Mouse (Mus musculus): ENCODE data around the gene Bag3. TPM values are rescaled to one million over a fixed set of nuclear protein-coding genes. Genes with fewer than 3 reads are reported as not detected.
A peak's percentile ranks its signal among the peaks of the same experiment; 100 is the strongest.

Bag3 gene
- 4.6 and 4.9 TPM in 2 replicates for total RNA-seq (2017)

- ATAC-seq (replicated peaks; ENCODE audit: low read depth, poor library complexity, severe bottlenecking), result peak; percentile 95
Measured at GRCm38 (mm10) chr7:128523349-128523961, at the start of gene Bag3. Gene Bag3 (plus strand): TSS chr7:128523616.

- ATAC-seq (replicated peaks; ENCODE audit: low read depth, poor library complexity, severe bottlenecking), result peak; percentile 62
Measured at GRCm38 (mm10) chr7:128474322-128474721, 49.1 kb upstream of the Bag3 start.

DNA sequence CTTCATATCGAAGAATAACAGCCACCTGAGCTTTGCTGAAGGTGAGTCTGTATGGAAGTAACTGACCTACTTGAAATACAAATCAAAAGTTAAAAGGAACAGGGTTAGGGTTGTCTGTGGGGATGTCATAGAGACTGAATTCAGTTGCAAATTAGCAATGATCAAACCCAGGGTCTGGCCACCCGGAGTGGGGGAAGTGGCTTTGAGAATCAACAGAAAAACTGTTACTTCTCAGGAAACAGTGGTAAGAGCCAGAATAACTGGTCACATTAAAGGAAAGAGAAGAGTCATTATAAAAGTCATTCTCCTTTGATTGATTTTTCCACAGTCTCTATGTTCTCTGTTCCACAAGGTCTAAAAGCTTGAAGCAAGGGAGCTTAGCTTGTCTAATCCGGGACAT is 34.4 kb upstream of the Bag3 start:
- no peak for ATAC-seq (replicated peaks; ENCODE audit: low read depth, poor library complexity, severe bottlenecking)

DNA sequence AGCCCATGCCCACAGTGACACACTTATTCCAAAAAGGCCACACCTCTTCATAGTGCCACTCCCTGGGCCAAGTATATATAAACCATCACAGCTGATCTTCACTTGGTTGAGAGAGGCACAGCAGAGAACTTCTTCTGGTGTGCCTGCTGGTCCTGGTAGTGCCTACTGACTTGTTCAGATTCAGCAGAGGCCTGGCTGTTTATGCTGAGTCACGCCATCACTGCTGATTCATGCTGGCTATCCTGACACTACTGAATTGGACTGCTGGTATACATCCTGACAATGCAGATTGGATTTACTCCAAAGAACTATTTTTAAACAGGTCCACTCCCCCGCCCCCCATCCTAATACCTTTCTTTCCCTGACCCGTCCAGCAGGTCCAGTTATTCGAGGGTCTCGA is 28.9 kb upstream of the Bag3 start:
- no peak for ATAC-seq (replicated peaks; ENCODE audit: low read depth, poor library complexity, severe bottlenecking)

DNA sequence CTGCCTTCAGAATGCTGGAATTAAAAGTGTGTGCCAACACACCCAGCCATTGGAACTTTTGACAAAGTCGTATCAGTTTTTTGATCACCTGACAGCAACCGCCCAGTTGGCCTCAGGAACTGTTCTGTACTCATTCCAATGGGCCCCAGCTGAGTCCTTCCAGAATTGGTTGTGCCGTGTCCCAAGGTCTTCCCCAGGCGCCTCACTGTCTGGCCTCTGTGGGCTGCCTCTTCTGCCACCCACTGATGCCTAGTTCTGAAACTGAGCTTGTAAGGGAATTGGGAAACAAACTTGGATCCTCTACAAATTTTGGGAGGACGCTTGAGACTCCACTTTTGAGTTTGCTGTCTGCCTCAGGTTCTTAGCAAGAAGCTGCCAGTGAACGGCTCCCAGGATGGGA is 23.6 kb upstream of the Bag3 start:
- ATAC-seq (replicated peaks; ENCODE audit: low read depth, poor library complexity, severe bottlenecking), result no peak

- no peak for ATAC-seq (replicated peaks; ENCODE audit: low read depth, poor library complexity, severe bottlenecking)
Measured at GRCm38 (mm10) chr7:128504091-128504490, 19.3 kb upstream of the Bag3 start.

- ATAC-seq (replicated peaks; ENCODE audit: low read depth, poor library complexity, severe bottlenecking), result no peak
Measured at GRCm38 (mm10) chr7:128511936-128512335, 11.5 kb upstream of the Bag3 start.

- ATAC-seq (replicated peaks; ENCODE audit: low read depth, poor library complexity, severe bottlenecking), result no peak
Measured at GRCm38 (mm10) chr7:128513512-128513911, 9.9 kb upstream of the Bag3 start.

DNA sequence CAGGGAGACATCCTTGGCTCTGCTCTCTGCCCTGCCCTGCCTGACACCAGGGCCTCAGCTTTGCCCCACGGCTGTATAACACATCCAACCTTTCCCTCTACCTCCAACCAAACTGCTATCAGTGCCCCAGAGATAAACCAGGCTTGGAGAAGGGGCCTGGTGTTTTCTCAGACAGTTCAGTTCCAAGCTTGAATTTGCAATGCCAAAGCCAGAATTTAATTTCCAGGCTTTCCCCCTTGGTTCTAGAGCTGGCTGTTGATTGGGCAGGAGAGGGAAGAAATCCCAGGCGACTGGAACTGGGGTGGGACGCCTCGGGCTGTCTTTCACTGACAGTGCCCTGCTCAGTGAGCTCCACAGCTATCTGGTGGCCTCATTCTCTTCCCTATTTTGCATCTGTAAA is 9.1 kb upstream of the Bag3 start:
- no peak for ATAC-seq (replicated peaks; ENCODE audit: low read depth, poor library complexity, severe bottlenecking)

DNA sequence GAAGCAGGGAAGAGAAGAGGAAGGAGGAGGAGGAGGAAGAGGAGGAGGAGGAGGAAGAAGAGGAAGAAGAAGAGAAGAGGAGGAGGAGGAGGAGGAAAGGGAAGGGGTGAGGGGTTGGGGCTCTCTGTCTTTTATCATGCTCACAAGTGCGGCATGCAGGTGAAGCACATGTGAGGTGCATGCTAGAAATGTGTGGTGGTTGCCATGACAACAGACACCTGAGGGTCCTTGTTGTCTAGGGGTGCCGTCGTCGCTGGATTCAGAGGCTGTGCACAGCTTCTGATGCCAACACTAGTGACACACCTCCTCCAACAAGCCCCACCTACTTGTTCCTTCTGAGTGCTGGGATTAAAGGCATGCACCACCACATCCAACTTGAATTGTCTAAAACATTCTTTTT is 7.1 kb upstream of the Bag3 start:
- no peak for ATAC-seq (replicated peaks; ENCODE audit: low read depth, poor library complexity, severe bottlenecking)

GRCm38 (mm10) chr7:128519316-128520050 is 3.9 kb upstream of the Bag3 start:
- no peak for ATAC-seq (replicated peaks; ENCODE audit: low read depth, poor library complexity, severe bottlenecking)

- ATAC-seq (replicated peaks; ENCODE audit: low read depth, poor library complexity, severe bottlenecking), result peak; percentile 55
Measured at GRCm38 (mm10) chr7:128523962-128524581, 656 bp downstream of the Bag3 start.

GRCm38 (mm10) chr7:128524641-128525040 is 1.2 kb downstream of the Bag3 start:
- ATAC-seq (replicated peaks; ENCODE audit: low read depth, poor library complexity, severe bottlenecking), result no peak

DNA sequence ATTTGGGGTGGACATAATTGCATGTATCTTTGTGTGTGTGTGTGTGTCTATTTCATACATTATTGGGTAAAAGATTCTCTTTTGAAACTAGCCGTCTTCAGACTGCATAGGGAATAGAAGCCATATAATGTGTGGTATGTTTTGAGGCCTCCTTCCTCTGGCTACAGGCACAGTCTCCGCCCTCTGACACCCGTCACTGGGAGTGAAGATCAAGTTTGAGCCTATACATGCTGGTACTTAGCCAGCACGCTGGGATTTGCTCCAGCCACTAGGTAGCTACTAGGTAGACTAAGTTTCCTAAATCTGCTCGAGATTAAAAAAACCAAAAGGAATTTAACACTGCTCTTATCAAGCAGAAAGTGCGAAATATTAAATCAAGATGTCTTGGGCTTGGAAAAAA is 3.2 kb downstream of the Bag3 start:
- no peak for ATAC-seq (replicated peaks; ENCODE audit: low read depth, poor library complexity, severe bottlenecking)

DNA sequence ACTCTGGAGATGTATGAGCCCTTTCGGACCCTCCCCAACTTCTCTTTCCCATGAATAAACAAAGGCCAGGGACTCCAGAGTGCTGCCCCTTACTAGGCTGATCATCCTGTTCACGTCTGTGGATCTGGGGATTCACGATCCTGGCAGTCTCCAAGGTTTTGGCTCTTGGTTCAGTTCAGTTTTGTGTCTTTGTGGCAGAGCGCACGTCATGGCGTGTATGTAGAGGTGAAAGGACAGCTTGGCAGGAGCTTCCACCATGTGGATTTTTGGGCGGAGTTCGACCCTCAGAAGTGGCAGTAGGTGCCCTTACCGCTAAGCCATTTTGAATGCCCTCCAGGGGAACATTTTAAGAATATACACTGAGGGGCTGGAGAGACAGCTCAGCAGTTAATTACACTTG is 5.2 kb downstream of the Bag3 start:
- ATAC-seq (replicated peaks; ENCODE audit: low read depth, poor library complexity, severe bottlenecking), result no peak

GRCm38 (mm10) chr7:128529126-128529525 is 5.7 kb downstream of the Bag3 start:
- ATAC-seq (replicated peaks; ENCODE audit: low read depth, poor library complexity, severe bottlenecking), result no peak

DNA sequence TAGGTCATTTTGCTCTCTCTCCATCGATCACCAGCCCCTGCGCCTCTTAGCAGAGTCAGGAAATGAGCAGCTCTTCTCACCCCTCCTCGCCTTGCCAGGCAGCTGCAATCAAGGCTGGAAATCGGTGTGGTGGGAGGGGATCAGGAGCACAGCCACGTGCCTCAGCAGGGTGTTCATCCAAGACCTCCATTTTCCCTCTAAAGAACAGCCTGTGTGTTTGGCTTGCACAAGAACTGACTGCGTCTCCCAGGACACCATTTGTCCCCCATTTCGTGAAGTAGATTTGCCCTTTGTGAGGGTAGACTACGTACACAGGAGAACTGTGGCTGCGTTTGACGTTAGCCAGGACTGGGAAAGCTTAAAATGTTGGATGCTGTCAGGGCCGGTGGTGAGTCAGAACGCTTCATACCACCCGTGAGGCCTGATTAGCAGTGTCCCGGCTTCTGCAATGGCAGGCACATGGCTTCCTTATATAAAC is 6.2 kb downstream of the Bag3 start:
- no peak for ATAC-seq (replicated peaks; ENCODE audit: low read depth, poor library complexity, severe bottlenecking)

DNA sequence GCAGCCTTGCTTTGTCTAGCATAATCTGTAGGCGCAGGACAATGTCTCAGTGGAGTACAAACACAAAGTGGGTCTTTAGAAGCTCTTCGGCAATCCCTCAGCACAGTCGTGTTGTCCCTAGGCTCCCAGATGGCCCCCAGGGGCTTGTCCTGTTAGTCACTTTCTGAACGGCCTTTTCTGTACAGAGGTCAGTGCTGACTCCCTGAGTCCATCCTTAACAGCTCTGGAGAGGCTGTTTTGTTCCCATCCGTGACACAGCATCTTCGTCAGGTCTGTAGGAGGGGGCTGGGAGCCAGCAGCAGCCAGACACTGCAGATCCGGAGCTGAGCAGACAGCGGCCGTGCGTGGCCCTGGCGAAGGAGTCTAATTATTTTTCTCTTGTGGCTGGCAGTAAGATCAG is 7.6 kb downstream of the Bag3 start:
- no peak for ATAC-seq (replicated peaks; ENCODE audit: low read depth, poor library complexity, severe bottlenecking)

DNA sequence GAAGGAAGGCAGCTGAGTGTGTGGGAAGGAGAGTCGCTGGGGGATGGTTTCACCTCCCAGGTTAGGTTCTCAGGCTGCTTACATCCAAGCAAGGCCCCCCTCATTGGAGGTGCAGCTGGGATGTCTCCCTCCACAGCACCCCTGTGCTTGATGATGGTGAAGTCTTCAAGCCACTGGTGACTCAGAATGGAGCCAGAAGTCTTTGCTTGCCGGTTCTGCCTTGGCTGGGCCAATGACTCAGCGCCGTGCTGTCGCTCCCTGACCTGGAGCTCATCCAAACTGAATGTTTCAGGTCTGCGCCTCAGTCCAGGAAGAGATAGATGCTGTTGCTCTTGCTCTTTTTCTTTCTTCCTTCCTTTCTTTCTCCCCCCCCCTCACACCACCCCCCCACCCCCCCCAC is 8.5 kb downstream of the Bag3 start:
- ATAC-seq (replicated peaks; ENCODE audit: low read depth, poor library complexity, severe bottlenecking), result peak; percentile 55

DNA sequence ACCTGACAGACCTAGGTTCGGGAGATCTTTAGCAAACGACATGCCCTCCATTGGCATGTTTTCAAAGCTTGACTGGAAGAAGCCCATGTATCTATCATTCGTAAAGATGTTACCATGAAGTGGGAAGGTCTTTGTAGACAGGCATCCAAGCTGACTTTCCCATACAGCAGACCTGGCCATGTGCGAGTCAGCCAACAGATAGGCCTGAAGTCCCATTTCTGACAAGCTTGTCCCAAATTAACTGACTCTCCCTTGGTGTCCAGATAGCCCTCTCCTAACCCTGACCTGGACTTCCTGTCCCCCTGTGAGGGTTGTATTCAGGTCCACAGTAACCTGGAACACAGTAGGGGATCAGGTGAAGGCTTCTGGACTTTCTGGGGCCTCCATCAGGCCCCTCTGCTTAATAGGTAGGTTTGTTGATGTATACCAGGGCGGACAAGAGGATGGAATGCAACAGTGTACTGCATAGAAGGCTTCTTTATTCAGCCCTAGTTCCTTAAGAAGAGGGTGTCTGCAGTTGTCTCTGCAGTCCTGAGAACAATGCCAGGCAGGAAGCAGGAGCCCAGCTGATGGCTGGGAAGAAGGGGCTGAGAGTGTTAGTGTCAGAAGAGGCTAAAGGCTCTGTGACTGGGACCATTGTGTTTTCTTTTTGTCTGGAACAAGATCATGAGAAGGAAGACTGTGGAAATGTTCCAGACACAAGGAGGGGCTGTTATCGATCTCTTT is 9.2 kb downstream of the Bag3 start:
- no peak for ATAC-seq (replicated peaks; ENCODE audit: low read depth, poor library complexity, severe bottlenecking)

DNA sequence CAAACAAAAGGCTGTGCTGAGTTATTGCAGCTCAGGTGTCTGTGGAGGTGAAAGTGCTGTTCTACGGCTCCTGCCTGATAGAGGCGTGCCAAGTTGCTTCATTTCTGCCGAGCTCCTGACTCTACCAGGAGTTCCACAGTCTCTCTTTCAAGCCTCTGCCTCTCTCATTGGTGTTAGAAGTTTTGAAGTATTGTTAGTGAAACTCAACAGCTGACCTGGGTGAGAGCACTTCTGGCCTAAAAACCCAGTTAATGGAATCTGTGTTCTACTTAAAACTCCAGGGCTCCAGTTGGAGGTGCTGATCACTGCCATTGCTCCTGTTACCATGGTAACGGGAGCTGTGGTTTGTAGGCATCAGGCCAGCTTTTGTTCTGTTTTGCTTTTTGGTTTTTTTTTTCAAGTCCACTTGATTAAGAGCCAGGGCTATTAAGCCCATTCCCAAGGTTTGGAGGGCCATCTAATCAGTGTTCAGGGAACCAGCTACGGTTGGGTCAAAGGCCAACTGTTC is 11.6 kb downstream of the Bag3 start:
- ATAC-seq (replicated peaks; ENCODE audit: low read depth, poor library complexity, severe bottlenecking), result no peak
